Mouse (Mus musculus) ES-Bruce4 (cell line): Measurements from ENCODE around the gene Med15. TPM values are rescaled to one million over a fixed set of nuclear protein-coding genes. Genes with fewer than 3 reads are reported as not detected.

Experiments
- H3K27ac ChIP-seq: 2 replicates; pipeline ENCODE4 v1.5.1; 2012; ENCODE audit warnings: low read length, inconsistent platforms; ENCODE audit not compliant: insufficient read depth
- H3K27me3 ChIP-seq: 2 replicates; pipeline ENCODE4 v1.6.1; 2012; ENCODE audit warnings: mild to moderate bottlenecking, low read length, inconsistent platforms; ENCODE audit not compliant: control insufficient read depth, poor library complexity, insufficient read depth, severe bottlenecking
- H3K36me3 ChIP-seq: 2 replicates; pipeline ENCODE4 v1.6.1; 2012; ENCODE audit warnings: inconsistent platforms, mild to moderate bottlenecking, low read length, moderate library complexity; ENCODE audit not compliant: control insufficient read depth, poor library complexity, insufficient read depth, severe bottlenecking
- H3K4me1 ChIP-seq: one replicate; pipeline ENCODE4 v1.8.1; 2011; ENCODE audit warnings: low read length; ENCODE audit not compliant: control insufficient read depth, insufficient read depth
- H3K4me3 ChIP-seq: 2 replicates; pipeline ENCODE4 v1.5.1; 2011; ENCODE audit warnings: low read depth, mild to moderate bottlenecking, low read length
- H3K9ac ChIP-seq: 2 replicates; pipeline ENCODE4 v1.6.1; 2012; ENCODE audit warnings: low read depth, mild to moderate bottlenecking, inconsistent platforms; ENCODE audit not compliant: poor library complexity, severe bottlenecking
- H3K9me3 ChIP-seq: replicated peaks from 2 replicates; pipeline ENCODE4 v1.6.1; 2012; ENCODE audit warnings: mild to moderate bottlenecking, low read length, inconsistent platforms; ENCODE audit not compliant: control insufficient read depth, poor library complexity, insufficient read depth, severe bottlenecking
- CTCF ChIP-seq: IDR thresholded peaks from one replicate; pipeline ENCODE4 v1.8.1; 2011; ENCODE audit warnings: low read depth, low read length
- EP300 ChIP-seq: IDR thresholded peaks from 2 replicates; pipeline ENCODE4 v1.6.1; 2011; ENCODE audit warnings: low read depth, low read length; ENCODE audit not compliant: insufficient read depth
- POLR2A ChIP-seq: IDR thresholded peaks from one replicate; pipeline ENCODE4 v1.8.1; 2011; ENCODE audit warnings: low read length; ENCODE audit not compliant: insufficient read depth
- polyA plus RNA-seq: library from polyadenylated mRNA; stranded (reverse); fragments of >200 nt; gene quantifications from 2 replicates; pipeline ENCODE4 v1.2.4, GENCODE M21; 2011; ENCODE audit warnings: low read depth; ENCODE audit not compliant: missing spikeins, insufficient read depth, insufficient read length

Med15 gene
- polyA plus RNA-seq, 1 experiment: 54.7 TPM

DNA sequence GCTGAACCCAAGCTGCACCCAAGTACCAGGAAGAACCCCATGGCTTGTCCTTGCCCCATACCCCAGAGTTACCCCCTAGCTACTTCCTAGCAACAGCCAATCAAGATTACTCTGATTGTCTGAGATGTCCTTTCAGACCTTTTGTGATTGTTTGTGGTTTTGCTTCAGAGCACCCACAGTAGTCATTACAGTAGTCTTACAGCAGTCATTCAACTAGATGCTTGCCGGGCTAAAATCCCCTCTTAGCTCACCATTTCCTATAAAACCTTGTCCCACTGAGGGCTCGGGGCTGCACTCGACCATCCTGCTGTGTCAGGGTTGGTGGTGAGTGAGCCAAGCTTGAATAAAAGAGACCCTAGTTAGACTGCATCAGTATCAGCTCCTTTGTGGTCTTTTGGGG lies 37.8 kb downstream of the Med15 start:
- H3K4me3 ChIP-seq: no peak overlapping the region
- H3K4me1 ChIP-seq: no peaks in the 10 kb centered on the region
- no peaks in the 10 kb centered on the region for H3K27me3 ChIP-seq
- no peak for TF ChIP-seq EP300
- no peak for TF ChIP-seq CTCF
- no peak for TF ChIP-seq POLR2A
- no peak overlapping the region for H3K27ac ChIP-seq
- no peaks in the 10 kb centered on the region for H3K9me3 ChIP-seq
- peaks cover 3% of the 10 kb centered on the region for H3K36me3 ChIP-seq
- no peak overlapping the region for H3K9ac ChIP-seq

DNA sequence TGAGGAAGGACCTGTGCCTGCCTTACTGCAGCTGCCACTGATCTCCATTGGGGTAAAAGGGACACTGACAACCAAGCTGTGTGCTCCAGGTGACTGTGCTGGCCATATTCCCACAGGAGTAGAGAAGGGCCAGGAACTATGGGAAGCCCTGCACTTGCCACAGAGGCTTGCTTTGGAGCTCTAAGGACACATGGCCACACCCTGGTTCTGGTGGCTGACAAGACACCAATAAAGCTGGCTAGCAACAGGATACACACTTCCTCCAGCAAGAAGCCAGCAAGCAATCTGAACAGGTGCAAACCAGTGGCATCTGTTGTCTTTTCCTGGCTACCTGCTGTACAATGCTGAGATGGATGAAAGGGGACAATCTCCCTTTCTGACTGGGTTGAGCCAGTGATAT lies 62.8 kb downstream of the Med15 start:
- 0 out of 2 replicates have a peak, but pooled peaks cover 5% of the 10 kb centered on the region for H3K36me3 ChIP-seq
- H3K9me3 ChIP-seq: no peaks in the 10 kb centered on the region
- no peak overlapping the region for H3K9ac ChIP-seq
- H3K4me1 ChIP-seq: no peaks in the 10 kb centered on the region
- no peak overlapping the region for H3K4me3 ChIP-seq
- TF ChIP-seq CTCF (no peak), EP300 (no peak), POLR2A (no peak)
- H3K27me3 ChIP-seq: no peaks in the 10 kb centered on the region
- no peak overlapping the region for H3K27ac ChIP-seq

DNA sequence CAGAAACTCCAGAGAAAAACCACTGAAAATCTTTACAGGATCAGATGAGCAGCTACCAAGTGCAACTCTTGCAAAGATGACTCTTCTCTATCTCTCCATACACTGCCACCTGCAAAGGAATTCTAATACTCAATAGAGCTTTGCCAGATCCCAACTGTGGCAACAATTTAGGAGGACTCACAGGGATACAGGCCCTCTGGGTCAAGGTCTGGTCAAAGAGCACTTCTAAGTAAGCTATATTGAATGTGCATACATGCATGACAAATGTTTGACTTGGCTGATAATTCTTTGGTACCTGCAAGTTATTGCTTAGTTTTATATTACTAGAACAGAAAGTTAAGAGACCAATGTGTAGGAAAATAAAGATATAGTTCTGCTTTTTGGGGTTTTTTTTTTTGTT lies 67.1 kb downstream of the Med15 start:
- TF ChIP-seq EP300 (no peak), CTCF (no peak), POLR2A (no peak)
- no peaks in the 10 kb centered on the region for H3K4me1 ChIP-seq

DNA sequence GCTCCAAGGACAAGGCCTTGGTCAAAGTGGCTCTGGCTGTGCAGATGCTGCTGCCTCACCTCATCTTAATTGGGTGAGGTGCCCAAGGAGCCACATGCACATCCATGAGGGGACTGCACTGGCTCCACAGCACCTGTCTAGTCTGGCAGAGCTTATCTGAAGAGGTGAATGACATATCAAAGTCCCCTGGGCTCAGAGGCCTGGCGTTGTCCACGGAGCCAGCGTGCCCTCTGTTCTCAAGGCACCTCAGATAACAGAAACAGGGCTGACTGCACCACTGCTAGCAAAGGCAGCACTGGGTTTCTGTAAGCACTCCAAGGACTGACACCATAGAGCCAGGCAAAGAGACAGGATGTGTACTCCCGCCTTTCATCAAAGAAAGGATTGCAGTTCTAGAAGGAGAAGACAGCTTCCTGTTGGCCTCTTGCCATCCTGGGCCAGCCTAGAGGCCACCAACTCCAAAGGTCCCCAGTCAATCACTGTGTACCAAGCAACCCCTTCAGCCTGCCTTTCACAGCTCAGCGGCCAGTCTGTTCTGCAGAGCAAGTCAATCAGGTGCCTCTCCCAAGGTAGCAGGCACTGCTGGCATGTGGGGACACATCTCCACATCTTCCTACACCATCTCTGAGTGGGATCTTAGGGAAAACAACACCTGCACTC lies 76.3 kb downstream of the Med15 start:
- Histone ChIP-seq H3K36me3 (no peaks in the 10 kb centered on the region; the same call in 1 of the 2 replicates), H3K9me3 (no peaks in the 10 kb centered on the region), H3K4me3 (no peak overlapping the region), H3K27me3 (no peaks in the 10 kb centered on the region), H3K9ac (no peak overlapping the region), H3K4me1 (no peaks in the 10 kb centered on the region), H3K27ac (no peak overlapping the region)
- no peak for TF ChIP-seq POLR2A
- no peak for TF ChIP-seq CTCF
- TF ChIP-seq EP300: no peak

More for the DNA sequence above, 67.1 kb downstream of the Med15 start:
- Histone ChIP-seq H3K9me3 (no peaks in the 10 kb centered on the region), H3K9ac (no peak overlapping the region), H3K27me3 (no peaks in the 10 kb centered on the region), H3K4me3 (no peak overlapping the region), H3K27ac (no peak overlapping the region), H3K36me3 (peaks cover 7% of the 10 kb centered on the region; the same call in 1 of the 2 replicates)

DNA sequence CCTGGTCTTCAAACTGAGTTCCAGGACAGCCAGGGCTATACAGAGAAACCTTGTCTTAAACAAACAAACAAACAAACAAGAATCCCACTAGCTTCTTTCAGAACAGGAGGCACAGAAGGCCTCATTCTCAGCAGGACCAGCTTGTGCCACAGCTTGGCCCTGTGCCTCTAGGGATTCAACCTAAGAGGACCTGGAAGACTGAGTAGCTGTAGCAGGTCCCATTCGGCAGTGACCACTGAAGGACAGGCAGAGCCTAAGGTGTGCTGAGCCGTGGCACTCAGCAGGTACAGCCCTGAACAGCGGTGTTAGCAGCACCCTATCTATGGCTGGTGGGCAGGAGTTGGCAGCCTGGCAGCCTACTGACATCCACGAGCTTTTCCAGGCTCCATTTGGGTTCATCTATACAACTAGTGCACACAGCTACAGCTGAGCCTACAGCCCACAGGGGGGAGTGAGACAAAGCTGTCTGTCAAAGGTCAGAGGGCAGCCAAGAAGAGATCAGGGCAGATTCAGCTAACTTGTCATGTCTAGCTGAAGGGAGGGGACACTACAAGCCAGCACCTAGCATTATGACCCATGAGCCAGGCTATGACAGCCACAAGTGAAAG lies 78.4 kb downstream of the Med15 start:
- Histone ChIP-seq H3K9me3 (no peaks in the 10 kb centered on the region), H3K4me1 (no peaks in the 10 kb centered on the region), H3K27ac (no peak overlapping the region), H3K27me3 (no peaks in the 10 kb centered on the region), H3K36me3 (no peaks in the 10 kb centered on the region; the same call in 1 of the 2 replicates), H3K4me3 (no peak overlapping the region), H3K9ac (no peak overlapping the region)
- TF ChIP-seq EP300 (no peak), POLR2A (no peak), CTCF (no peak)

DNA sequence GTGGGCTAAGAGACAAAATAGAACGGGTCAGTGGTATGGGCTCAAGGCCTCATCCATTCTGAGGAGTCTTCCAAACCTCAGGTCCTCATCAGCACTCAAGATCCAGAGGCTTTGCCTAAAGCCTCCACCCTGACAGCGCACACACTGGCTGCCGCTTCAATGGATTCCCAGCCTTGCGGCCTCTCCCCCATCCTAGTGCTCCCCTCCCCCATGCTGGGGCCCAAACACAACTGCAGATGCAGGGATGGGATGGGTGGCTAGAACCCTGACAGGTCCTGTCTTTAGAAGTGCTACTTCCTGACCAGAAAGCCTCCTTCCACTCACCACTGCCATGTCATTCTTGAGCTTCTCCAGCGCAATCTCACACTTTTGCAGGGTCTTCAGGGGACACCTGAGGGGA lies 79.1 kb downstream of the Med15 start:
- no peaks in the 10 kb centered on the region for H3K27me3 ChIP-seq
- H3K9ac ChIP-seq: no peak overlapping the region
- no peaks in the 10 kb centered on the region for H3K9me3 ChIP-seq
- no peaks in the 10 kb centered on the region; the same call in 1 of the 2 replicates for H3K36me3 ChIP-seq
- TF ChIP-seq POLR2A (no peak), CTCF (no peak), EP300 (no peak)
- H3K4me3 ChIP-seq: no peak overlapping the region
- no peaks in the 10 kb centered on the region for H3K4me1 ChIP-seq
- H3K27ac ChIP-seq: no peak overlapping the region
